Mouse (Mus musculus) thymus, adult 2 months (tissue): Measurements from ENCODE around the gene Dpf3. TPM values are rescaled to one million over a fixed set of nuclear protein-coding genes. Genes with fewer than 3 reads are reported as not detected.

Experiments
- DNase-seq: peaks from one replicate; pipeline ENCODE4 v3.0.0; 2021
- H3K27ac ChIP-seq: fragments of 200-500 bp; 2 replicates; pipeline ENCODE4 v1.5.1; 2012; ENCODE audit warnings: low read length, control low read depth; ENCODE audit not compliant: control insufficient read depth, insufficient read depth
- H3K27me3 ChIP-seq: fragments of 200-500 bp; 2 replicates; pipeline ENCODE4 v1.6.1; 2012; ENCODE audit warnings: mild to moderate bottlenecking, low read length, moderate library complexity, mixed read lengths; ENCODE audit not compliant: control insufficient read depth, insufficient read depth
- H3K36me3 ChIP-seq: fragments of 200-500 bp; 2 replicates; pipeline ENCODE4 v1.6.1; 2012; ENCODE audit warnings: mild to moderate bottlenecking, low read length, moderate library complexity; ENCODE audit not compliant: control insufficient read depth, insufficient read depth
- H3K4me1 ChIP-seq: fragments of 200-500 bp; replicated peaks from 2 replicates; pipeline ENCODE4 v1.6.1; 2012; ENCODE audit warnings: low read length; ENCODE audit not compliant: control insufficient read depth, insufficient read depth
- H3K4me3 ChIP-seq: fragments of 200-500 bp; 2 replicates; pipeline ENCODE4 v1.5.1; 2012; ENCODE audit warnings: mild to moderate bottlenecking, low read length, control low read depth, moderate library complexity; ENCODE audit not compliant: control insufficient read depth, insufficient read depth
- CTCF ChIP-seq: fragments of 200-500 bp; IDR thresholded peaks from 2 replicates; pipeline ENCODE4 v1.5.1; 2012; ENCODE audit warnings: mild to moderate bottlenecking, control low read depth, low read length, moderate library complexity, borderline replicate concordance; ENCODE audit not compliant: control insufficient read depth, poor library complexity, insufficient read depth; ENCODE audit errors: extremely low read depth
- POLR2A ChIP-seq: fragments of 200-500 bp; IDR thresholded peaks from 2 replicates; pipeline ENCODE4 v1.6.1; 2012; ENCODE audit warnings: mild to moderate bottlenecking, low read length, control low read depth, moderate library complexity; ENCODE audit not compliant: control insufficient read depth, poor library complexity, insufficient read depth; ENCODE audit errors: extremely low read depth
- WGBS: fragments of 180-500 bp; shearing (Covaris S2); methylation state at CpG from one replicate; pipeline ENCODE4 v1.1.7; 2018; 5-methylcytosine and 5-hydroxymethylcytosine counted together
- polyA plus RNA-seq: library from polyadenylated mRNA; depleted of rRNA; stranded (reverse); fragments of >200 nt; gene quantifications from 2 replicates; pipeline ENCODE4 v1.2.3, GENCODE M21; 2012

The Dpf3 gene
- polyA plus RNA-seq, 1 experiment = 0.65 TPM

GRCm38 (mm10) chr12:83233651-83234050, 253.9 kb downstream of the Dpf3 start:
- no peaks in the 10 kb centered on the region for H3K36me3 ChIP-seq
- H3K27me3 ChIP-seq = no peaks in the 10 kb centered on the region; the same call in 1 of the 2 replicates
- H3K4me3 ChIP-seq = no peak overlapping the region
- no peak overlapping the region for H3K27ac ChIP-seq
- TF ChIP-seq CTCF = no peak
- no peak for TF ChIP-seq POLR2A
- no peak for DNase-seq
- 89% methylated on average over 7 of the region's 7 CpGs for WGBS
- H3K4me1 ChIP-seq = no peaks in the 10 kb centered on the region

GRCm38 (mm10) chr12:83232916-83233315, 254.6 kb downstream of the Dpf3 start:
- Histone ChIP-seq H3K36me3 (no peaks in the 10 kb centered on the region), H3K4me3 (no peak overlapping the region), H3K27ac (no peak overlapping the region), H3K27me3 (no peaks in the 10 kb centered on the region; the same call in 1 of the 2 replicates), H3K4me1 (no peaks in the 10 kb centered on the region)
- 82% methylated on average over 5 of the region's 5 CpGs for WGBS
- no peak for TF ChIP-seq POLR2A
- no peak for TF ChIP-seq CTCF
- DNase-seq = no peak

- 40% methylated on average over 4 of the region's 4 CpGs for WGBS
- TF ChIP-seq POLR2A = no peak
- no peak overlapping the region for H3K27ac ChIP-seq
- H3K27me3 ChIP-seq = no peaks in the 10 kb centered on the region; the same call in 1 of the 2 replicates
- no peak for DNase-seq
- H3K36me3 ChIP-seq = no peaks in the 10 kb centered on the region
- no peaks in the 10 kb centered on the region for H3K4me1 ChIP-seq
- H3K4me3 ChIP-seq = no peak overlapping the region
These were observed 256.3 kb downstream of the Dpf3 start for GRCm38 (mm10) chr12:83231258-83231657.

GRCm38 (mm10) chr12:83229683-83230082, 257.8 kb downstream of the Dpf3 start:
- 97% methylated on average over 6 of the region's 6 CpGs for WGBS
- Histone ChIP-seq H3K27me3 (no peaks in the 10 kb centered on the region; the same call in 1 of the 2 replicates), H3K27ac (no peak overlapping the region), H3K36me3 (no peaks in the 10 kb centered on the region), H3K4me1 (no peaks in the 10 kb centered on the region), H3K4me3 (no peak overlapping the region)
- no peak for TF ChIP-seq POLR2A
- TF ChIP-seq CTCF = no peak
- no peak for DNase-seq

GRCm38 (mm10) chr12:83227014-83227413, 260.5 kb downstream of the Dpf3 start:
- Histone ChIP-seq H3K4me1 (no peaks in the 10 kb centered on the region), H3K27ac (no peak overlapping the region), H3K4me3 (no peak overlapping the region), H3K27me3 (no peaks in the 10 kb centered on the region), H3K36me3 (no peaks in the 10 kb centered on the region)
- TF ChIP-seq POLR2A (no peak), CTCF (no peak)
- no peak for DNase-seq
- WGBS = 95% methylated on average over 4 of the region's 4 CpGs

- Histone ChIP-seq H3K27ac (no peak overlapping the region), H3K4me3 (no peak overlapping the region), H3K27me3 (no peaks in the 10 kb centered on the region), H3K4me1 (no peaks in the 10 kb centered on the region), H3K36me3 (no peaks in the 10 kb centered on the region)
- TF ChIP-seq CTCF = no peak
- no peak for TF ChIP-seq POLR2A
- WGBS = 68% methylated on average over 7 of the region's 7 CpGs
- no peak for DNase-seq
These were observed 266.6 kb downstream of the Dpf3 start for GRCm38 (mm10) chr12:83220964-83221363.

GRCm38 (mm10) chr12:83213879-83214341, 273.6 kb downstream of the Dpf3 start:
- Histone ChIP-seq H3K27me3 (no peaks in the 10 kb centered on the region), H3K36me3 (no peaks in the 10 kb centered on the region), H3K27ac (no peak overlapping the region), H3K4me1 (no peaks in the 10 kb centered on the region), H3K4me3 (no peak overlapping the region)
- WGBS = 86% methylated on average over 6 of the region's 6 CpGs
- TF ChIP-seq CTCF (no peak), POLR2A (no peak)
- no peak for DNase-seq
